Mouse (Mus musculus) urinary bladder, adult 2 months (tissue): Measurements from ENCODE around the gene Gng7. TPM values are rescaled to one million over a fixed set of nuclear protein-coding genes. Genes with fewer than 3 reads are reported as not detected.

Experiments
- DNase-seq: peaks from one replicate; pipeline ENCODE4 v3.0.0; 2022; ENCODE audit warnings: low spot score
- polyA plus RNA-seq: library from polyadenylated mRNA; depleted of rRNA; stranded (reverse); fragments of >200 nt; gene quantifications from 2 replicates; pipeline ENCODE4 v1.2.3, GENCODE M21; 2012

Gng7 gene
- polyA plus RNA-seq, 1 experiment: 4.2 TPM

DNA sequence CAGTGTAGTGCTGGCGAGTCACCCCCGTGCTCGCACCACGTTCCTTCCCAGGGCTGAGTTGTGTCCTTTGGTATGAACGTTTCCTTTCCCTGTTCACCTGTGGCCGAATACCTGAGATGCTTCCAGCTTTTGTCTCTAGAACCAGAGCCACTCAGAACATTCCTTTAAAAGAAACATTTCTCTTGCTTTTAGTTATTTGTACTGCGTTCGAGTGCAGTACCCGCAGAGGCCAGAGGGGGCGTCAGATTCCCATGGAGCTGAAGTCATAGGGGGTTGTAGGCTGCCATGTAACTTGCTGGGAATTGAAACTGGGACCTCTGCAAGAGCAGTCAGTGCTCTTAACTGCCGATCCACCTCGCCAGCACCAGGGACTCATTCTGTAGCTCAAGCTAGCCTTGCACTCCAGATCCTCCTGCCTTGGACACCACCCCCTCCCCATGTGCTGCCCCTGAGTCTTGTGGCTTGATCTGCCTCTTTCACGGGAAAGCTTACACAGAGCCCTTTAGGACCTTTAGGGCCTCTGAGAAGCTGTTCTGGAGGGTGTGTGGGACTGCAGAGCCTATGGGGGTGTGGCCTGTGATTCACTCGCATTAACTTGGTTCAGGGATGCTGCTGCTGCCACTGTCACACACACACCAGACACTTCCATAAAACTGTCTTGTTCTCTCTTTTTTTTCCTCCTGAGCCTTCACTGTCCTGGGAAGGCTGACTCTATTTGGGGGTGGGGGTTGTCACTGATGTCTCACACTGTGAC, 67.9 kb downstream of the Gng7 start:
- no peak for DNase-seq

DNA sequence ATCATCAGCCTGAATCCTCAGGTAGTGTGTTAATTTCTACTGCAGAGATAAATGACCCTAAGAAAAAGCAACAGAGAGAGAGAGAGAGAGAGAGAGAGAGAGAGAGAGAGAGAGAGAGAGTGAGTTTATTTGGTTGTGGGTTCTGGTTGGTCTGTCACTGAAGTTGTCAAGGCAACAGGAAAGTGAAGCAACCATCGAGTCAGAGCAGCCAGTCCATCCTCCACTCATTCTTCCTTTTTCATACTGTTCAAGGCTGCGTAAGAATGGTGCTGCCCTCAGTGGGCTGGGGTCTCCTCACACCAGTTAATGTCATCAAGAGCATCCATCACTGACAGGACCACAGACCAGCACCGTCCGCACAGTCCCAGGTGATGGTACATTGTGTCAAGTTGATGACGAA, 70.5 kb downstream of the Gng7 start:
- DNase-seq: no peak

DNA sequence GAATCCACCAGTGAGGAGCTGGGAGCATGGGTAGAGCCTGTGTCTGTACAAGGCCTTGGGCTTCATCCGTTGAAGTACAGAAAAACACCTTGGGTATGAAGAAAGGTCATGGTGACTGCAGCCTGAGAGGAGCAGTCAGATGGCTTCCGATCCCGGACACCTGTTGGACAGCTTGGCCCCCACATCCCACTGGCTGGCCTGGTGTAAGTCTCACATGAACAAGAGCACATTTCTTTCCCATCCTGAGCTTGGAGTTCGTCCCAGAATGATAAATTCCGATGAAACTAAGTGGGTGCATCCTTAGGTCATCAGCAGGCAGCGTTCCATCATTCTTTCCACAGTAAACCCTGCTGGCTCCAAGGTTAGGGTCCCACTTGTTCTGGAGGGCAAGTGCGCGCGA, 71.0 kb downstream of the Gng7 start:
- DNase-seq: no peak

DNA sequence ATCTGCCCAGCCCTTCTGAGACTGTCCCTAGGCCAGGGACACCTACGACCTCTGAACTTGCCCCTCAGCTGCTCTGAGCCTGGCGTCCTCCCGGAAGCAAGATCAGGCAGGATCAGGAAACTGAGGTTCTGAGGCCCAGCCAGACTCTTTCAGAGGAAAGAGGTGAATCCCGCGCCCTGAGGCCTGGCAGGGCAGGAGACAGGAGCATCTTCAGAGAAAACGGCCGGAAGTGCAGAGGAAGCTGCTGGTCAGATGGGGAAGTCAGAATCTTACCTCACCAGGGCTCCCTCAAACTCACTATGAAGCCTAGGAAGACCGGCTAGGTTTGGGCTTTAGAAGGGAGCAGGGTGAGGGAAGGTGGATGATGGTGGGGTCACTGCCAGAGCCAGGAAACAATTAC, 71.8 kb downstream of the Gng7 start:
- no peak for DNase-seq

DNA sequence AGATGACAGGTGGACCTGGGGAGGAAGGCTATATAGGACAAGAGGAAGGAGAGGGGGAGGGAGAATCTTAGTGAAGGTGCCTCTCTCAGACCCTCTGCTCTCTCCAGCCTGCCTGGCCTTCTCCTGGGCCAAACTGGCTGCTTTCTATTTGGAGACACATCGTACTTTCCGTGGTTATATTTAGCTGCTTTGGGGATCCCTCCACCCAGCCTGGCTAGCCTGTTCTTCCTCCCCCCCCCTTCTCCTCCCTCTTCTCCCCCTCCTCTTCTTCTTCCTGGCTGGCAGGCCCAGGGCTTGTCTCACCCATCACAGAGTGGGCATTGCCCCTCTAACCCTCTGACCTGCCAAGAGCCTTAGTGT, 73.8 kb downstream of the Gng7 start:
- DNase-seq: no peak

DNA sequence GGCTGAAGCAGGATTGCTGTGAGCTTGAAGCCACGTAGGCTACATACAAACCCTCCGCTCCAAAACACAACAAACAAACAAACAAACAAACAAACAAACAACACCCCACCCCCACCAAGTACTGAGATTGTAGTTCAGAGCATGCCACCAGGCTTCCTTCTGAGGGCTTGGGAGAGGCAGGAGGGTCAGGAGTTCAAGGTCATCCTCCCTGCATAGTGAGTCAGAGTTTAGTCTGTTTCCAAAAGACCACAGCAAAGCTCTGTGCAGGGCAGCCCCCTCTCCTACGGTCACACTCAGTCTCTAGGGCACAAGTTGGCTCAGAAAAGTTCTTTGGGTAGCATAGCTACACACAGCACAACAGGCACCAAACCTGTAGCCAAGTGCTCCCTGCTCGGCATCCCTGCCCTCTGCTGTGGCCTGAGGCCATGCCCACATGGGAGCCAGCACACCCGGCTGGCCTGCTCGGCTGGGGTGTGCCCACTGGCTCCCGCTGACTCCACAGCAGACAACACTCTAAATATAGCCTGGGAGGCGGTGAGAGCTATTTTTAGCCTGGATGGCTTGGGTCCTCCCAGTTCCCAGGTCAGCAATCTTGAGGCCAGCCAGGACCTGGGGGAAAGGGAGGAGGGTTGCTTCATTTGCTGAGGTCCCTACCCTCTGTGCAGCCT, 74.3 kb downstream of the Gng7 start:
- DNase-seq: peak; percentile 32

DNA sequence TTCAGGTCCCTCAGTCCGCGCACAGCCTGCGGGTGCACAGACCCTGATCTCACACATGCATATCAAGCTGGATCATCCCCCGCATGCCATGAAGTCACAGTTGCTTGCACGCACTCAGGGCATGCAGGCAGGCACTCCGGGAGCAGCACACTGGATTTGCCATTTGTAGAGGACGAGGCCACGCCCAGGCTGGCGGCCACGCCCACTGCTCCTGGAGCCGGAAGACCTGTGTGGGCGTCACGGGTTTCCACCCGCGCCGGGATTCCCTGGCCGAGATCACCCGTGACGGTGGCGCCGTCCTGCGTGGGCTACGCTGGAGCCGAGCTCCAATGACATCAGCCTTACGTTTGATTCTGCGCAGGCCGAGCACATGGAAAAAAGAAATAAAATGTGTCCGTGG, 75.1 kb downstream of the Gng7 start:
- peak; percentile 62 for DNase-seq

DNA sequence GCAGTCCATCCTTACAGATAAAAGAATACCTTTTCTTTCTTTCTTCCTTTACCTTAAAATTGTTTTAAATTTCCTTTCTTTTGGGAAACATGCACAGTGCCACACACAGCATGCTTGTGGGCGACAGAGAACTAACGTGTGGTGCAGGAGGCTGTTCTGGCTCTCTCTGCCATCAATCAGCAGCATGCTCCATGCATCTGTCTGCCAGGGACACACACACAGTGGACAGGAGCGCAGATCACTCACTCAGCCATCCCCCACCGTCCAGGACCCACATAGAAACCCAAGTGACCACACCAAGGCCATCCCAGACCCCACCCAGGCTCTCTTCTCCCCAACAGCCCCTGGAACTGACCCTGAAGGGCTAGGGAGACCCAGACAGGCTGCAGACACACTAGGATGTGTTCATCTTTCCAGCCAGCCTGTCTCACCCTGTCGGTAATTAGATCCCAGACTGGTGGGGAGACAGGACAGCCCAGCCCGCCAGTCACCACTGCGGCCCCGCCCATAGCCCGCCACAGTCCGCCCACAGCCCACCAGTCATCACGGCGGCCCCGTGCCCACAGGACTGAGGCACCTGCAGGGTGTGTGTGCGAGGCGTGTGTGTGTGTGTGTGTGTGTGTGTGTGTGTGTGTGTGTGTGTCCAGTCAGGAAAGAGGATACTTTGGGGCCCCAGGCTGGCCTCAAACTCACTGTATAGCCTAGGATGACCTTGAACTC, 75.8 kb downstream of the Gng7 start:
- no peak for DNase-seq

DNA sequence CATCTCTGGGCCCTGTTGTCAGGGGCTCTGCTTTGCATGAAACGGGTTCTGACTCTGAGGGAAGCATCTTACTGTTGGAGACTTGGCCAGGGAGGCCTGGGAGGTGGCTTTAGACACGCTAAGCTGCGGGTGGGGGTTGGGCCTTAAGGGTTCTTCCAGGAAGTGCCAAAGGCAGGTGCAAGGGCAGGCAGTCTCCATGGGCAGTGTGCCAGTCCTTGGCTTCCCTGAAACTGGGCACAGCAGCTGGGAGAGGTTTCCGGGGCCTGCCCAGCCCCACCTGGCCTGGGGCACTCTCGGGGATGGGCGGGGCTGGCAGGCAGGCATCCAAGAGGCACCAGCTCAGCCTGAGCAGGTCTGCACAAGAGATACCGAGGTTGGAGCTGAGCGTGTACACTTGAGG, 77.1 kb downstream of the Gng7 start:
- DNase-seq: no peak

DNA sequence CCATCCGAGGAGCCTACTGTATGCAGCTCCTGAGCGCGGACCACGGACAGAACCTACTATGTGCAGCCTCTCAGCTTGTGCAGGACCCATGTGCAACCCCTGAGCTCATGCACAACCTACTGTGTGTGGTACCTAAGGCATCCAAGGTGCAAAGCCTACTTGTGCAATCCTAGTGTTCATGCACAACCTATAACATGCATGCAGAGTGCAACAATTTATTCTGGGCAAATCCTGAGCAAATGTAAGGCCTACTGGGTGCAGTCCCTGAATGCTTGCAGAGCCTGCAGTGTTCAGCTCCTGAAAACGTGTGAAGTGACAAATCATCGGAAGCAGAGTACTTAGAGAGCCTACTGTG, 78.0 kb downstream of the Gng7 start:
- no peak for DNase-seq

DNA sequence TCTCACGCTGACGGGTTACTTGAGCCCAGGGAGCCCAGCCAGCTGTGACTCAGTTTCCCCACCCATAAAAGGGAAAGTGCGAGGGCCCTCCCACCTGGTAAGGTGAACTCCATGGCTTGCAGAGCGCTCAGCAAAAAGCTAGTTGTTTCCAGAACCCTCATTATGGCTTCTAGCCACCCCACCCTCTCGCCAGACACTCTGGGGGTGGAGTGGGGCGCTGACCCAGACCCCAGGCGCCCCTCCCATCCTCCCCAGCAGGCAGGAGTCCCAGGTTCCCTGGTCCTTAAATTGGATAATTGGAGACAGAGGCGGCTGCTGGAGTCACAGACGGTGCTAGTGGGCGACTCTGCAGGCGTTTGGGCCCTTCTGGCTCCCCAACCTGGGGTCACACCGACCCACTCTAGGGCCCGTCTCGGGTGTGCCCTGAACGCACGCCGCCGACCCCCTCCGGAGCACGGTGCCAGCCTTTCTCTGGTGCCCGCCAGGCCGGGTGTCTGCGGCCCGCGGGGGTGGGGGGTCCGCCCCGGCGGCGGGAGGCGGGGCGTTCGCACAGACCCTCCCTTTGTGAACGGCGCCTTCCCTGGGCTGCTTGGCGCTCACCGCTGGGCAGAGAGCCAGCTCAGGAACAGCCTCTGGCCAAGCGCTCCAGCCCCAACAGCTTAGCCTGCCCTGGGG, 78.5 kb downstream of the Gng7 start:
- DNase-seq: no peak

DNA sequence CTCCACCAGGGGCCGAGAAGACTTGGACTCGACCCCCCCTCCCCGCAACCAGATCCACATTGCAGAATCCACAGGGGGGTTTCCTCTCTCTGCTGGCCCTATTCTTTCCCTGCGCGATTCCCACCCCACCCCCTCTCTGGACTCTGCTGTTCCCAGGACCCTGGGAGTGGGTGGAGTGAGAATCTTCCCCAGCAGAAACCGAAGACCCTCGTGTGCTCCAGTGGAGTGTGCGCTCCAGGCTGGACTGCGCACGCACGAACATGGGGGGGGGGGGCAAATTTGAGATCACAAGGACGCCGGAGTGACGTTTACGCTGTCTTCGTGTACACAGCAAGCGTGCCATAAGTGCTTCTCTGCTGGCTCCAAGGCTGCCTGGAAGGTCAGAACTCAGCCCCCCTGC, 79.0 kb downstream of the Gng7 start:
- DNase-seq: no peak

DNA sequence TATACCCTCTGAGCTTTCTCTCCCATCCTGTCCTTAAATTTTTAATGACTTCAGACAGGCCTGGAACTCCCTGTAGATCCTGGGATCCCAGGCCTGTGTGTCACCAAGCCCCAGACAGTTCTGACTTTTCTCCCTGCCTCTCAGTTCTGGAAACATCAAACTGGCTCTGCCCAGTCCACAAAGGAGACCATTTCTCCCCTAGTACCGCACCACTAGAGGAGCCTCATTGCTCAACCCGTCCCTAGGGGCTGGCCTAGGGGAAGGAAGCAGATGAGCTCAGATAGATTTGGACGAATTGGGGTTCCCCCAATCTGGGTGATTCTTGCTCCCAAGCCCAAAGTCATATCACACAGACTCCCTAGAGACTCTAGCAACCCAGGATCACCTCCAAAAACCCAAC, 79.5 kb downstream of the Gng7 start:
- no peak for DNase-seq

DNA sequence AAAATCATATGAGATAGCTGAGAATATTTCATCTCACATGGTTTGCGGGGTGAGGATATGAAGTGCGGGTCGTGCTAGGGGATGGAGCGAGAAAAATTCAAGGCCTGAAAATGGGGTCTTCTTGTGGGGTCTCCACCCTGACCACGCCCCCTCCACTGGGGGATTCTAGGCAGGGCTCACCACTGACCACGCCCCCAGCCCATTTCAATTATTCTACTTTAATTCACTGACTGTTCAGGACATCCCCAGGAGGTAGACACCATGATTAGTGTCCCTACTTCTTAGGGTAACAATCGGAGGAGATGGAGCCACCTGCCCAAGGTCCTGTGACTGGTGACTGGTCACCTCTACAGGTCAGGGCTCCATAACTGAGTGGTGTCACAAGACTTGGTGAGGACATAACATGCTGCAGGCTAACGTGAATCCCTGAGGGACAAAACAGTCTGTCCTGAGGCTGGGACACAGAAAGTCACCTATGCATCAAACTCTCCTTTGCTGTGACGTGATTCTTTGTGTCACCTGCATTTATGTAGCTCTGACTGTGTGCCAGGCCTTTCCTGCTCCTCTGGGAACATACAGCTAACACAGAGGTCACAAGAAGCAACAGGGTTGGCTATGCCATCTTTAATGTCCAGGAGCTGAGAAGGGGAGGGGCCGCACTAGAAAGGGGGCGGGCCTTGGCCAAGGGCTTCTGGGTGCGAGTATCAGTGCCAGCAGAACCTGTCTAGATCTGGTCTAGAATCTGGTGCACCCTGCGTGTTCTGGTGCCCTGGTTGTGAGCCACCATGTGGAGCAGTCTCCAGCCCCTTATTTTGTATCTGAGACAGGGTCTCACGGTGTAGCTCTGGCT, 80.4 kb downstream of the Gng7 start:
- no peak for DNase-seq

DNA sequence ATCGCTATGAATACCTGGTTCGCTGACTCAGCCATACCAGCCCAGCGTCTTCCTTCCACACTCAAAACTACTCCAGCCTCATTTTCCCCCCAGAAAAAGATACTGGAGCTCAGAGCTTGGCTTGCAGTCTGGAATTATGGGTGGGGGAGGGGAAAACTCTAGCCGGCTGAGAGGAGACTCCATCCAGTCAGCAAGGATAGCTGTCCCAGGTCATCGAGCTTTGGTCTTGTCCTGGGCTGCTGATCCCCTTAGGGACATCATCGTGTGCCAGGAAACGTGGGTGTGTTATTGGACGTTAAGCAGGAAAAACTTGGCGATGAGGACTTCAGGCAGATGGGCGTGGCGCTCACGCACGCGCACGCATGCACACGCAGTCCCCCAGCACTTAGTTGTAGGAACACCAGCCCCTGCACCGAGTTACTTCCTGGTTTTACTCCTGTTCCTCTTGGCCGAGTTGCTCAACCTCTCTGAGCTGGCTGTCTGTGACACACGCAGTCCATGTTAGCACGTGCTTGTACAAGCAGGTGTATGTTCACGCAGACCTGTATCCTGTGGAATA, 81.2 kb downstream of the Gng7 start:
- no peak for DNase-seq

DNA sequence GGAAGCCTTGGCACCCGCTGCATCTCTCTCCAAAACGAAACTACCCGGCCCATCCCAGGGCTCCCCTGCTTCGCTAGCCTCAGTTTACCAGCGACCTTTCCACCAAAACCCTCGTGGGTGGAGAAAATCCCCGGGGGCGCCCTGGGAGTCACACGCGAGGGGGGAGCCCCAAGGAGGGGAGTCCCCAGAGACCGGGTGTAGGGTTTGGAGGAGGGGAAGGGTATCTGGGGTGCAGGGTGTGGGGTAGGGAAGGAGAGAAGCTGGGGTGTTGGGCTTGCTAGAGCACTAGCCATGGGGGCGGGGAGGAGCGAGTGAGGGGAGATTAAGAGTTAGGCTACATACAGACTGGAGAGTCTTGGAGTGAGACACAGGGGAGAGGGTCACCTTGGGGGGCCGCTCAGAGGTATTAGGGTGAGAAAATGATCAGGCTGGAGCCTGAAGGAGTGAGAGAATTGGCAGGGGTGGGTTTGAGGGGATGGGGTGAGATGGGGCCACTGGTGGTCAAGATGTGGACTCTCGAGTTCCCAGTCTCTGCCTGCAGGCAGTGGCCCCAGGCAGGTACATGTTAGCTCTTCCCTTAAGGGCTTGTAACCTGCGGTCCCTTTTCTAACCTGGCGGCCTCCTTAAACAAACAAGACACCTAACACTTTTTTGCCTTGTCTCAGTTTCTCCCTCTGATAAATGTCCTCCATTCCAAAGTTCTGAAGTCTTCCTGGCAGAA, 81.9 kb downstream of the Gng7 start:
- no peak for DNase-seq

DNA sequence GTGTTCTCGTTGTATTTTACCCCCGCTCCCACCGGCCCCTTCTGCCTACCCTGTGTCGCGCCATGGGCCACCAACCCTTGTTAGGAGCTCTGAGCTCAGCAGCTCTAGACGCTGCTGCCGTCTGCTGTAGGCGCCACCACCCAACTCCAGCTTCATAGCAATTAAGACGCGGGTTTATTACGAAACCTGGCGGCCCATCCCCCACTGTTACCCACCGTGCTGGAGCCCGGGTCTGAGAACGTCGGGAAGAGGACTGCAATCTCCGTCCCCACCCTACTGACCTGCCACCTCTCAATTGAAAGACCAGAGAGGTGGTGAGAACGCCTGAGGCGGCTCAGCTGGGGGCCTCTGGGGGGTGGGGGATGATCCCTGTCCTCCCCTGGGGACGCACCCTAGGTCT, 82.5 kb downstream of the Gng7 start:
- no peak for DNase-seq

DNA sequence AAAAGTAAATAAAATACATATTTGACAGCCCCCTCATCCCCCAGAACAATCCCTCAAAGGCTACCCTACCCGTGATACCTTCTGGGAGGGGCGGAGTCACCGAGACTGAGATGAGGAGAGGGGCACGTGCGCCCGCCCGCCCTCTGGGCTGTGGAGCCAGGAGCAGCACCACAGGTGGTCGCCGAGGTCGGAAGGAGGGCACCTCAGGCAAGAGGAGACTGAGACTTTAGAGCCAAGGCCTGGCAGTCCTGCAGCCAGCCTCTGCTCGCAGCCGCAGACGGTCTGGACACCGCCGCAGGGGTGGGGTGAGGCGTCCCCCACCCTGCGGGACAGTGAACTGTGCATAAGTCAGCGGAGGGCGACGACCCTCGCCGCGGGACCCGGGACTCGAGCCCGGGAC, 83.0 kb downstream of the Gng7 start:
- no peak for DNase-seq

DNA sequence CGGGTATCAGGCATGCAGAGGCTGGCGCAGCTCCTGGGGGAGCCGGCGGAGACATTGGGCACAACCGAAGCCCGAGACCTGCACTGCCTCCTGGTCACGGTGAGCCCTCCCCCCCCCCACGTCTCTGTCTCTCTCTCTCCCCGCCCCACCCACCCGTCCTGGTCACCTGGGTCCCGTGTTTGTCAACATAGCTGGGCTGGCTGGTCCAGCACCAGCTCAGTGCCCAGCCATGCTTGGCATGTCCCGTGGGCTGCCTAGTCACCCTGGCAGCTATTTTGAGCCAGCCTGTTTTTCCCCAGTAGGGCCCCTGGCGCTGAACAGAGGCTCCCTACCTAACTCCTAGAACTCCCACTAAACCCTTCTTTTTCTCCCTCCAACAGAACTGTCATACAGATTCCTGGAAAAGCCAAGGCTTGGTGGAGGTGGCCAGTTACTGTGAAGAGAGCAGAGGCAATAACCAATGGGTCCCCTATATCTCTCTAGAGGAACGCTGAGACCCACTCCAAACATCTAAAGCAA, 83.5 kb downstream of the Gng7 start:
- DNase-seq: no peak

DNA sequence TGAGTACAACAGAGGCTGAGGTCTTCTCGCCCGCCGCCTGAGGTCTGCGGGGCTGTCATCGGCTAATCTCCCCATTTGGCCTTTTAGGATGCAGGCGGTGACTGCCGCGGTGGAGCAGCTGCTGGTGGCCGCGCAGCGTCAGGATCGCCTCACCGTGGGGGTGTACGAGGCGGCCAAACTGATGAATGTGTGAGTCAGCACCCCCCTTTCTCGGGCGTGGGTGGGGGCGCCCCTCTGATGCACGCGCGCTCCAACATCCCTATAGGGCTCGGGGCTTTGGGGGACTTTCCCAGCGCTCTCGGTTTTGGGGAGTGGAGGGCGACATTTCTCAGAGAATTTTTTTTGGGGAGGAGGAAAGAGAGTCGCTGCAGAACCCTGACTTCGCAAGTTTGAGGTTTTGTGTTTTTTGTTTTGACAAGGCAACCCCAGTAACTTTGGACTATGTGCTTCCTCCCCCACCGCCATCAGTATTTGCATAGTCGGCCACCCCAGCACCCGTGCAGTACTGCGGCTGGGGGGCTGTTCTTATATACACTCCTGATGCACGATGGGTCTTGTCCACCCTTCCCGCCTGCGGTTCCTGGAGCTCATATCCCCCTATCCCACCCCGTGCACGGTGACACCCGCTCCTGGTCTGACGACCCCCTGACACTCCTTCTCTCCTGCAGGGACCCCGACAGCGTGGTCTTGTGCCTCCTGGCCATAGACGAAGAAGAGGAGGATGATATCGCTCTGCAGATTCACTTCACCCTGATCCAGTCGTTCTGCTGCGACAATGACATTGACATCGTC, 84.2 kb downstream of the Gng7 start:
- no peak for DNase-seq
